Mouse (Mus musculus): ENCODE results near the gene Pdgfc.
A peak's percentile ranks its signal among the peaks of the same experiment; 100 is the strongest.

Gene Pdgfc

GRCm38 (mm10) chr3:81036151-81036553 is at the start of gene Pdgfc:
Gene Pdgfc (plus strand): TSS chr3:81036416.
- no peak for DNase-seq (ENCODE audit: low spot score)

GRCm38 (mm10) chr3:81009245-81009644 is 27.0 kb upstream of the Pdgfc start:
- no peak for DNase-seq (ENCODE audit: low spot score)

GRCm38 (mm10) chr3:81009899-81010298 is 26.3 kb upstream of the Pdgfc start:
- no peak for DNase-seq (ENCODE audit: low spot score)

GRCm38 (mm10) chr3:81017385-81018051 is 18.7 kb upstream of the Pdgfc start:
- DNase-seq (ENCODE audit: low spot score): no peak

- DNase-seq (ENCODE audit: low spot score): no peak
Measured at GRCm38 (mm10) chr3:81020064-81020463, 16.2 kb upstream of the Pdgfc start.

- DNase-seq (ENCODE audit: low spot score): no peak
Measured at GRCm38 (mm10) chr3:81021783-81022182, 14.4 kb upstream of the Pdgfc start.

- no peak for DNase-seq (ENCODE audit: low spot score)
Measured at GRCm38 (mm10) chr3:81022266-81022665, 13.9 kb upstream of the Pdgfc start.

GRCm38 (mm10) chr3:81022845-81023244 is 13.4 kb upstream of the Pdgfc start:
- no peak for DNase-seq (ENCODE audit: low spot score)

GRCm38 (mm10) chr3:81023568-81023967 is 12.6 kb upstream of the Pdgfc start:
- no peak for DNase-seq (ENCODE audit: low spot score)

- DNase-seq (ENCODE audit: low spot score): no peak
Measured at GRCm38 (mm10) chr3:81025568-81026213, 10.5 kb upstream of the Pdgfc start.

GRCm38 (mm10) chr3:81028361-81028760 is 7.9 kb upstream of the Pdgfc start:
- no peak for DNase-seq (ENCODE audit: low spot score)

- no peak for DNase-seq (ENCODE audit: low spot score)
Measured at GRCm38 (mm10) chr3:81029321-81029720, 6.9 kb upstream of the Pdgfc start.

- DNase-seq (ENCODE audit: low spot score): no peak
Measured at GRCm38 (mm10) chr3:81029909-81030308, 6.3 kb upstream of the Pdgfc start.

- no peak for DNase-seq (ENCODE audit: low spot score)
Measured at GRCm38 (mm10) chr3:81030311-81030710, 5.9 kb upstream of the Pdgfc start.

GRCm38 (mm10) chr3:81032014-81032413 is 4.2 kb upstream of the Pdgfc start:
- no peak for DNase-seq (ENCODE audit: low spot score)

GRCm38 (mm10) chr3:81034336-81035102 is 1.7 kb upstream of the Pdgfc start:
- DNase-seq (ENCODE audit: low spot score): no peak

GRCm38 (mm10) chr3:81036554-81037311 is 517 bp downstream of the Pdgfc start:
- DNase-seq (ENCODE audit: low spot score): peak; percentile 73

GRCm38 (mm10) chr3:81037312-81037859 is 1.2 kb downstream of the Pdgfc start:
- no peak for DNase-seq (ENCODE audit: low spot score)

- peak; percentile 81 for DNase-seq (ENCODE audit: low spot score)
Measured at GRCm38 (mm10) chr3:81039131-81039653, 3.0 kb downstream of the Pdgfc start.

GRCm38 (mm10) chr3:81044653-81045343 is 8.6 kb downstream of the Pdgfc start:
- DNase-seq (ENCODE audit: low spot score): no peak
